Mouse (Mus musculus) liver, embryonic 11.5 days (tissue): ENCODE data around the gene Oasl2. TPM values are rescaled to one million over a fixed set of nuclear protein-coding genes. Genes with fewer than 3 reads are reported as not detected.
"Not testable (repeated sequence)": the region's sequence is repeated elsewhere in the genome, so short reads cannot be mapped to it uniquely, and the experiment has no call there.

Experiments used
- ATAC-seq: fragments of 200-750 bp; cut with Nextera tagmentation; replicated peaks from 2 replicates; pipeline ENCODE4 v1.8.0; 2017; ENCODE audit warnings: moderate number of reproducible peaks, mild to moderate bottlenecking, moderate TSS enrichment, moderate library complexity; ENCODE audit not compliant: low FRiP score
- DNase-seq: peaks from one replicate; pipeline ENCODE4 v3.0.0-alpha.2; 2017; ENCODE audit warnings: low spot score
- H3K27ac ChIP-seq: fragments of 300-500 bp; sonication (generic); 2 replicates; pipeline ENCODE4 v1.5.1; 2014; ENCODE audit warnings: mild to moderate bottlenecking, low read depth, low read length, control low read depth
- H3K27me3 ChIP-seq: fragments of 300-500 bp; sonication (generic); replicated peaks from 2 replicates; pipeline ENCODE4 v1.6.1; 2014; ENCODE audit warnings: low read length, mixed read lengths; ENCODE audit not compliant: control insufficient read depth, insufficient read depth
- H3K36me3 ChIP-seq: fragments of 300-500 bp; sonication (generic); 2 replicates; pipeline ENCODE4 v1.6.1; 2014; ENCODE audit warnings: mild to moderate bottlenecking, low read length, moderate library complexity, mixed read lengths; ENCODE audit not compliant: control insufficient read depth, insufficient read depth
- H3K4me1 ChIP-seq: fragments of 300-500 bp; sonication (generic); replicated peaks from 2 replicates; pipeline ENCODE4 v1.6.1; 2014; ENCODE audit warnings: low read length, mixed read lengths; ENCODE audit not compliant: control insufficient read depth, insufficient read depth
- H3K4me2 ChIP-seq: fragments of 300-500 bp; sonication (generic); 2 replicates; pipeline ENCODE4 v1.6.1; 2014; ENCODE audit warnings: mild to moderate bottlenecking, control low read depth, moderate library complexity
- H3K4me3 ChIP-seq: fragments of 300-500 bp; sonication (generic); 2 replicates; pipeline ENCODE4 v1.5.1; 2014; ENCODE audit warnings: low read depth, low read length, control low read depth
- H3K9ac ChIP-seq: fragments of 300-500 bp; sonication (generic); 2 replicates; pipeline ENCODE4 v1.6.1; 2014; ENCODE audit warnings: low read depth, low read length, control low read depth
- H3K9me3 ChIP-seq: fragments of 300-500 bp; sonication (generic); 2 replicates; pipeline ENCODE4 v1.6.1; 2016; ENCODE audit warnings: low read length, inconsistent platforms, mixed read lengths; ENCODE audit not compliant: control insufficient read depth
- WGBS: fragments of 180-500 bp; shearing (Covaris S2); extraction: QIAGEN DNeasy Blood & Tissue Kit; methylation state at CpG from one replicate; pipeline ENCODE4 v1.1.7; 2014; 5-methylcytosine and 5-hydroxymethylcytosine counted together
- polyA plus RNA-seq: library from polyadenylated mRNA; unstranded; fragments of >200 nt; fragmentation: Nextera tagmentation; extraction: Ambion mirVana; gene quantifications from 2 replicates; pipeline ENCODE4 v1.2.1, GENCODE M21; 2014

Gene Oasl2
- polyA plus RNA-seq, 1 experiment from 2014 or later = 4.1 TPM

GRCm38 (mm10) chr5:114935838-114936237 is 39.1 kb downstream of the Oasl2 start:
- Histone ChIP-seq H3K36me3 (no peaks in the 10 kb centered on the region), H3K9ac (no peak overlapping the region), H3K4me2 (no peak overlapping the region), H3K27ac (no peak overlapping the region), H3K9me3 (no peaks in the 10 kb centered on the region; the same call in 1 of the 2 replicates), H3K4me3 (no peak overlapping the region), H3K27me3 (no peaks in the 10 kb centered on the region), H3K4me1 (no peaks in the 10 kb centered on the region)
- ATAC-seq (no peak), DNase-seq (no peak)
- WGBS = 30% methylated on average over 3 of the region's 3 CpGs

- not testable (repeated sequence) for H3K27me3 ChIP-seq, H3K4me1 ChIP-seq, H3K27ac ChIP-seq, DNase-seq, H3K4me3 ChIP-seq, ATAC-seq, H3K9me3 ChIP-seq, H3K36me3 ChIP-seq, H3K9ac ChIP-seq
- peak overlapping the region; percentile 89 for H3K4me2 ChIP-seq
- WGBS = 47% methylated on average over 3 of the region's 3 CpGs
Observed at GRCm38 (mm10) chr5:114941138-114941537, 44.4 kb downstream of the Oasl2 start.

- peak within 1 kb of the TSS; percentile 89 for H3K4me2 ChIP-seq
- ATAC-seq (peak; percentile 94), DNase-seq (peak; percentile 83)
- 2% methylated on average over 39 of the region's 39 CpGs for WGBS
- H3K4me1 ChIP-seq = peaks cover 7% of the 10 kb centered on the region; the same call in 1 of the 2 replicates
- H3K36me3 ChIP-seq = peaks cover 12% of the 10 kb centered on the region
- no peaks in the 10 kb centered on the region; the same call in 1 of the 2 replicates for H3K9me3 ChIP-seq
- H3K27me3 ChIP-seq = no peaks in the 10 kb centered on the region
- peak within 1 kb of the TSS; percentile 94 for H3K4me3 ChIP-seq
- peak within 1 kb of the TSS; percentile 88 for H3K27ac ChIP-seq
- peak within 1 kb of the TSS; percentile 84 for H3K9ac ChIP-seq
Observed at GRCm38 (mm10) chr5:114942074-114942765, 45.5 kb downstream of the Oasl2 start, which contains the start of gene 2210016L21Rik. Gene 2210016L21Rik (plus strand): TSS chr5:114942158.

- peaks cover 7% of the 10 kb centered on the region; the same call in 1 of the 2 replicates for H3K4me1 ChIP-seq
- H3K27me3 ChIP-seq = no peaks in the 10 kb centered on the region
- H3K4me2 ChIP-seq = peak overlapping the region; percentile 89
- no peak for DNase-seq
- H3K36me3 ChIP-seq = peaks cover 15% of the 10 kb centered on the region
- H3K9me3 ChIP-seq = no peaks in the 10 kb centered on the region; the same call in 1 of the 2 replicates
- H3K9ac ChIP-seq = peak overlapping the region; percentile 84
- no peak overlapping the region for H3K27ac ChIP-seq
- 40% methylated on average over 4 of the region's 4 CpGs for WGBS
- no peak for ATAC-seq
- peak overlapping the region; percentile 94 for H3K4me3 ChIP-seq
Observed at GRCm38 (mm10) chr5:114942766-114943130, 46.0 kb downstream of the Oasl2 start.

GRCm38 (mm10) chr5:114945072-114945471 is 48.3 kb downstream of the Oasl2 start:
- 93% methylated on average over 10 of the region's 10 CpGs for WGBS
- Histone ChIP-seq H3K4me3 (no peak overlapping the region), H3K27ac (no peak overlapping the region), H3K27me3 (no peaks in the 10 kb centered on the region), H3K9me3 (no peaks in the 10 kb centered on the region), H3K36me3 (peaks cover 30% of the 10 kb centered on the region), H3K4me2 (no peak overlapping the region), H3K4me1 (peaks cover 7% of the 10 kb centered on the region; the same call in 1 of the 2 replicates), H3K9ac (no peak overlapping the region)
- DNase-seq = no peak
- ATAC-seq = no peak

GRCm38 (mm10) chr5:114948891-114949290 is 52.2 kb downstream of the Oasl2 start:
- Histone ChIP-seq H3K27ac (no peak overlapping the region), H3K36me3 (peaks cover 30% of the 10 kb centered on the region), H3K9ac (no peak overlapping the region), H3K27me3 (no peaks in the 10 kb centered on the region), H3K4me1 (no peaks in the 10 kb centered on the region; the same call in 1 of the 2 replicates), H3K4me2 (no peak overlapping the region), H3K4me3 (no peak overlapping the region), H3K9me3 (no peaks in the 10 kb centered on the region)
- DNase-seq (no peak), ATAC-seq (no peak)
- WGBS = 74% methylated on average over 6 of the region's 6 CpGs

GRCm38 (mm10) chr5:114949316-114949715 is 52.6 kb downstream of the Oasl2 start:
- no peak overlapping the region for H3K4me2 ChIP-seq
- no peak overlapping the region for H3K27ac ChIP-seq
- no peak overlapping the region for H3K9ac ChIP-seq
- H3K4me3 ChIP-seq = no peak overlapping the region
- no peaks in the 10 kb centered on the region for H3K9me3 ChIP-seq
- ATAC-seq (no peak), DNase-seq (no peak)
- no peaks in the 10 kb centered on the region; the same call in 1 of the 2 replicates for H3K4me1 ChIP-seq
- no peaks in the 10 kb centered on the region for H3K27me3 ChIP-seq
- WGBS = 65% methylated on average over 5 of the region's 5 CpGs
- peaks cover 30% of the 10 kb centered on the region for H3K36me3 ChIP-seq

GRCm38 (mm10) chr5:114949812-114950211 is 53.1 kb downstream of the Oasl2 start:
- DNase-seq = no peak
- Histone ChIP-seq H3K36me3 (peaks cover 30% of the 10 kb centered on the region), H3K9ac (no peak overlapping the region), H3K9me3 (no peaks in the 10 kb centered on the region), H3K4me3 (no peak overlapping the region), H3K27ac (no peak overlapping the region), H3K27me3 (no peaks in the 10 kb centered on the region), H3K4me2 (no peak overlapping the region), H3K4me1 (no peaks in the 10 kb centered on the region; the same call in 1 of the 2 replicates)
- no peak for ATAC-seq
- WGBS = 82% methylated on average over 9 of the region's 9 CpGs

- no peak overlapping the region for H3K4me3 ChIP-seq
- H3K27ac ChIP-seq = no peak overlapping the region
- H3K4me2 ChIP-seq = no peak overlapping the region
- 70% methylated on average over 12 of the region's 12 CpGs for WGBS
- H3K36me3 ChIP-seq = peaks cover 29% of the 10 kb centered on the region
- no peaks in the 10 kb centered on the region; the same call in 1 of the 2 replicates for H3K4me1 ChIP-seq
- ATAC-seq (no peak), DNase-seq (no peak)
- H3K27me3 ChIP-seq = no peaks in the 10 kb centered on the region
- H3K9me3 ChIP-seq = no peaks in the 10 kb centered on the region
- no peak overlapping the region for H3K9ac ChIP-seq
Observed at GRCm38 (mm10) chr5:114950669-114951068, 53.9 kb downstream of the Oasl2 start.
